Mouse (Mus musculus): ENCODE results near the gene Spata5. TPM values are rescaled to one million over a fixed set of nuclear protein-coding genes. Genes with fewer than 3 reads are reported as not detected.

Spata5 gene
- polyA plus RNA-seq, 1 experiment: 23.6 TPM

GRCm38 (mm10) chr3:37557741-37558479 lies 138.2 kb downstream of the Spata5 start:
- no peak overlapping the region for H3K4me3 ChIP-seq (ENCODE audit: insufficient read depth, low read length)
- peaks cover 8% of the 10 kb centered on the region; the same call in 1 of the 2 replicates for H3K4me1 ChIP-seq (ENCODE audit: control insufficient read depth, insufficient read depth, low read length)
- H3K27ac ChIP-seq (ENCODE audit: insufficient read depth, low read length): peak overlapping the region; percentile 83; the same call in 1 of the 2 replicates
- TF ChIP-seq CTCF (IDR thresholded peaks at IDR 0.05; ENCODE audit: borderline replicate concordance, insufficient read depth, low read length) (no peak), POLR2A (IDR thresholded peaks at IDR 0.05; ENCODE audit: low read depth, low read length) (no peak)

GRCm38 (mm10) chr3:37559339-37559738 lies 139.6 kb downstream of the Spata5 start:
- Histone ChIP-seq H3K4me3 (ENCODE audit: insufficient read depth, low read length) (no peak overlapping the region), H3K4me1 (ENCODE audit: control insufficient read depth, insufficient read depth, low read length) (peaks cover 6% of the 10 kb centered on the region; the same call in 1 of the 2 replicates), H3K27ac (ENCODE audit: insufficient read depth, low read length) (no peak overlapping the region)
- no peak for TF ChIP-seq CTCF (IDR thresholded peaks at IDR 0.05; ENCODE audit: borderline replicate concordance, insufficient read depth, low read length)
- TF ChIP-seq POLR2A (IDR thresholded peaks at IDR 0.05; ENCODE audit: low read depth, low read length): no peak

- TF ChIP-seq CTCF (IDR thresholded peaks at IDR 0.05; ENCODE audit: borderline replicate concordance, insufficient read depth, low read length) (no peak), POLR2A (IDR thresholded peaks at IDR 0.05; ENCODE audit: low read depth, low read length) (no peak)
- Histone ChIP-seq H3K4me1 (ENCODE audit: control insufficient read depth, insufficient read depth, low read length) (peaks cover 3% of the 10 kb centered on the region; the same call in 1 of the 2 replicates), H3K4me3 (ENCODE audit: insufficient read depth, low read length) (no peak overlapping the region), H3K27ac (ENCODE audit: insufficient read depth, low read length) (no peak overlapping the region)
Observed at GRCm38 (mm10) chr3:37561466-37561865, 141.8 kb downstream of the Spata5 start.

- Histone ChIP-seq H3K4me1 (ENCODE audit: control insufficient read depth, insufficient read depth, low read length) (no peaks in the 10 kb centered on the region), H3K4me3 (ENCODE audit: insufficient read depth, low read length) (no peak overlapping the region), H3K27ac (ENCODE audit: insufficient read depth, low read length) (no peak overlapping the region)
- no peak for TF ChIP-seq POLR2A (IDR thresholded peaks at IDR 0.05; ENCODE audit: low read depth, low read length)
- no peak for TF ChIP-seq CTCF (IDR thresholded peaks at IDR 0.05; ENCODE audit: borderline replicate concordance, insufficient read depth, low read length)
Observed at GRCm38 (mm10) chr3:37566097-37566496, 146.4 kb downstream of the Spata5 start.

GRCm38 (mm10) chr3:37567505-37567904 lies 147.8 kb downstream of the Spata5 start:
- no peak overlapping the region for H3K27ac ChIP-seq (ENCODE audit: insufficient read depth, low read length)
- no peak overlapping the region for H3K4me3 ChIP-seq (ENCODE audit: insufficient read depth, low read length)
- H3K4me1 ChIP-seq (ENCODE audit: control insufficient read depth, insufficient read depth, low read length): no peaks in the 10 kb centered on the region
- TF ChIP-seq POLR2A (IDR thresholded peaks at IDR 0.05; ENCODE audit: low read depth, low read length) (no peak), CTCF (IDR thresholded peaks at IDR 0.05; ENCODE audit: borderline replicate concordance, insufficient read depth, low read length) (no peak)

- Histone ChIP-seq H3K4me3 (ENCODE audit: insufficient read depth, low read length) (no peak overlapping the region), H3K4me1 (ENCODE audit: control insufficient read depth, insufficient read depth, low read length) (no peaks in the 10 kb centered on the region), H3K27ac (ENCODE audit: insufficient read depth, low read length) (no peak overlapping the region)
- no peak for TF ChIP-seq POLR2A (IDR thresholded peaks at IDR 0.05; ENCODE audit: low read depth, low read length)
- TF ChIP-seq CTCF (IDR thresholded peaks at IDR 0.05; ENCODE audit: borderline replicate concordance, insufficient read depth, low read length): no peak
Observed at GRCm38 (mm10) chr3:37568780-37569179, 149.1 kb downstream of the Spata5 start.

- TF ChIP-seq POLR2A (IDR thresholded peaks at IDR 0.05; ENCODE audit: low read depth, low read length): no peak
- no peak for TF ChIP-seq CTCF (IDR thresholded peaks at IDR 0.05; ENCODE audit: borderline replicate concordance, insufficient read depth, low read length)
- H3K27ac ChIP-seq (ENCODE audit: insufficient read depth, low read length): no peak overlapping the region
- H3K4me3 ChIP-seq (ENCODE audit: insufficient read depth, low read length): no peak overlapping the region
- no peaks in the 10 kb centered on the region for H3K4me1 ChIP-seq (ENCODE audit: control insufficient read depth, insufficient read depth, low read length)
Observed at GRCm38 (mm10) chr3:37569661-37570566, 150.2 kb downstream of the Spata5 start.

- Histone ChIP-seq H3K4me1 (ENCODE audit: control insufficient read depth, insufficient read depth, low read length) (no peaks in the 10 kb centered on the region), H3K4me3 (ENCODE audit: insufficient read depth, low read length) (no peak overlapping the region), H3K27ac (ENCODE audit: insufficient read depth, low read length) (no peak overlapping the region)
- no peak for TF ChIP-seq POLR2A (IDR thresholded peaks at IDR 0.05; ENCODE audit: low read depth, low read length)
Observed at GRCm38 (mm10) chr3:37571633-37572032, 151.9 kb downstream of the Spata5 start.

GRCm38 (mm10) chr3:37572066-37572465 lies 152.4 kb downstream of the Spata5 start:
- Histone ChIP-seq H3K27ac (ENCODE audit: insufficient read depth, low read length) (no peak overlapping the region), H3K4me3 (ENCODE audit: insufficient read depth, low read length) (no peak overlapping the region), H3K4me1 (ENCODE audit: control insufficient read depth, insufficient read depth, low read length) (no peaks in the 10 kb centered on the region)
- TF ChIP-seq POLR2A (IDR thresholded peaks at IDR 0.05; ENCODE audit: low read depth, low read length) (no peak), CTCF (IDR thresholded peaks at IDR 0.05; ENCODE audit: borderline replicate concordance, insufficient read depth, low read length) (no peak)

- TF ChIP-seq POLR2A (IDR thresholded peaks at IDR 0.05; ENCODE audit: low read depth, low read length): no peak
- no peak for TF ChIP-seq CTCF (IDR thresholded peaks at IDR 0.05; ENCODE audit: borderline replicate concordance, insufficient read depth, low read length)
- H3K27ac ChIP-seq (ENCODE audit: insufficient read depth, low read length): no peak overlapping the region
- H3K4me1 ChIP-seq (ENCODE audit: control insufficient read depth, insufficient read depth, low read length): no peaks in the 10 kb centered on the region
- no peak overlapping the region for H3K4me3 ChIP-seq (ENCODE audit: insufficient read depth, low read length)
Observed at GRCm38 (mm10) chr3:37576840-37577239, 157.1 kb downstream of the Spata5 start.
